Comparison of ENCODE assay signal across 21 mouse cellular contexts in genomic region chr8:77380844-77381243, GRCm38 (mm10).
"Had no signal": no experiment of that assay in that cellular context is flagged by ENCODE, and none has a peak within 500 bp of the region (broad histone marks: within the 10 kb centered on the region; RNA-seq: fewer than 3 reads in every experiment).

No protein-coding gene starts in this region.

- H3K4me2 ChIP-seq: lung, embryonic 15.5 days; midbrain, embryonic 12.5 days; neural tube, embryonic 13.5 days; neural tube, embryonic 15.5 days had no signal

- H3K4me1 ChIP-seq: midbrain, embryonic 12.5 days had no signal

- H3K27me3 ChIP-seq: lung, embryonic 15.5 days; megakaryocyte, embryonic 14.5 days; midbrain, embryonic 12.5 days; neural tube, embryonic 13.5 days; neural tube, embryonic 15.5 days had no signal

- H3K36me3 ChIP-seq: midbrain, embryonic 12.5 days; neural tube, embryonic 13.5 days; neural tube, embryonic 15.5 days had no signal

- ATAC-seq: lung, postnatal 0 days; midbrain, embryonic 16.5 days had no signal

- H3K4me3 ChIP-seq: lung, embryonic 15.5 days; megakaryocyte, embryonic 14.5 days; midbrain, embryonic 12.5 days; myocyte; neural tube, embryonic 13.5 days; neural tube, embryonic 15.5 days had no signal

- H3K27ac ChIP-seq: lung, embryonic 15.5 days; macrophage; midbrain, embryonic 12.5 days; neural tube, embryonic 13.5 days; neural tube, embryonic 15.5 days had no signal

- H3K9ac ChIP-seq: lung, embryonic 15.5 days; midbrain, embryonic 12.5 days; neural tube, embryonic 13.5 days; neural tube, embryonic 15.5 days had no signal

- H3K9me3 ChIP-seq: lung, embryonic 15.5 days; megakaryocyte, embryonic 14.5 days; midbrain, embryonic 12.5 days; neural tube, embryonic 13.5 days; neural tube, embryonic 15.5 days had no signal

- DNase-seq: lung, adult 2 months; lung, postnatal 14 days; lung, postnatal 36 days; midbrain, embryonic 14.5 days; retina, postnatal 1 day; right cerebral cortex, adult 18-20 months; right cerebral cortex, postnatal 25 days; right cerebral cortex, postnatal 4 days; spleen, adult 18-20 months; thymus, adult 18-20 months; thymus, postnatal 14 days; thymus, postnatal 36 days had no signal
